Mouse (Mus musculus): ENCODE results near the gene Rcc2.
A peak's percentile ranks its signal among the peaks of the same experiment; 100 is the strongest.

Rcc2 gene

GRCm38 (mm10) chr4:140700269-140701018 lies at the start of gene Rcc2:
Gene Rcc2, plus strand, starts transcription at chr4:140700541.
- DNase-seq (ENCODE audit: low spot score): no peak

DNA sequence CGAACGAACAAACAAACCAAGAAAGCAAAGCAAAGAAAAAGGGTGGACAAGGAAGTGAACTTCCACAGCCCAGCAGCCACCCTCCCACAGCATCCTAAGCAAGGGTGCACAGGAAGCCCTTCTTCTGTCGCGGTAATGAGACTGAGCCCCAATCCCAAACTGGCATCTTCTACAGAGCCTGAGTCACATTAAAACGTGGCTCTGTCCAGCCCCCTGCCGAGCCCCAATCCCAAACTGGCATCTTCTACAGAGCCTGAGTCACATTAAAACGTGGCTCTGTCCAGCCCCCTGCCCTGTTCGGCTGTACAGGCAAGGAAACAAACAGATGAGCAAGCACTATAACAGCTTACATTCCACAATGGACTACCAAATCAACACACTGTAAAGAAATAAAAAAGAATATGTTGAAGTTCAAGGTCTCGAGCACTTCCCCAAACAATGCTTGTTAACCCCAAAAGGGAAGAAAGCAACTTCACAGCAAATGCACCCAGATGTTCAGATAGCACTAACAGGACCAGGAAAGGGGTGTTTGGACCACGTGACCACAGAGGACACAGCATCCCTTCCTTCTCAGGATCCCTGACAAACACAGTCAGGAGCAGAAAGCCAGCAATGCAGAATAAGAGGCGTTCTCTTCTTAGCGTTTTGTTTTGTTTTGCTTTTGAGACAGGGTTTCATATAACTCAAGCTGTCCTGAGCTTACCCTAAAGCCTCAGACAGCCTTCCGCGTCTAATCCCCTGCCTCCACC lies 46.3 kb upstream of the Rcc2 start:
- DNase-seq (ENCODE audit: low spot score): no peak

DNA sequence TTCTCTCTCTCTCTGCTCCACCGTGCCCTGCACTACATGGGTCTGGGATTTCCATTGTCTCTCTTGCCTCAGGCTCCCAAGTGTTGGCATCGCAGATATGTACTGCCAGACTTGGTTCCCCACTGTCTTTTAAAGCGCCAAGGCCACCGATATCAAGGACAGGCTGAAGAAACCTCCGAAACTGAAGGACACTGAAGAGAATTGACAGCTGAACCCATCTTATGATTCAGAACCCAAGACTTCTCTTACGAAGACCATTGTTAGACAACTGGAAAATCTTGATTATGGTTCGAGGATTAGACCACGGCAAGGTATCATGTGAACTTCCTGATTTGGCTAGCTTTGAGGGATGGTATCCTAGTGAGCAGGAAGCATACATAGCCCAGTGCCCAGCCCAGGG lies 45.5 kb upstream of the Rcc2 start:
- no peak for DNase-seq (ENCODE audit: low spot score)

GRCm38 (mm10) chr4:140656529-140656928 lies 43.8 kb upstream of the Rcc2 start:
- DNase-seq (ENCODE audit: low spot score): no peak

DNA sequence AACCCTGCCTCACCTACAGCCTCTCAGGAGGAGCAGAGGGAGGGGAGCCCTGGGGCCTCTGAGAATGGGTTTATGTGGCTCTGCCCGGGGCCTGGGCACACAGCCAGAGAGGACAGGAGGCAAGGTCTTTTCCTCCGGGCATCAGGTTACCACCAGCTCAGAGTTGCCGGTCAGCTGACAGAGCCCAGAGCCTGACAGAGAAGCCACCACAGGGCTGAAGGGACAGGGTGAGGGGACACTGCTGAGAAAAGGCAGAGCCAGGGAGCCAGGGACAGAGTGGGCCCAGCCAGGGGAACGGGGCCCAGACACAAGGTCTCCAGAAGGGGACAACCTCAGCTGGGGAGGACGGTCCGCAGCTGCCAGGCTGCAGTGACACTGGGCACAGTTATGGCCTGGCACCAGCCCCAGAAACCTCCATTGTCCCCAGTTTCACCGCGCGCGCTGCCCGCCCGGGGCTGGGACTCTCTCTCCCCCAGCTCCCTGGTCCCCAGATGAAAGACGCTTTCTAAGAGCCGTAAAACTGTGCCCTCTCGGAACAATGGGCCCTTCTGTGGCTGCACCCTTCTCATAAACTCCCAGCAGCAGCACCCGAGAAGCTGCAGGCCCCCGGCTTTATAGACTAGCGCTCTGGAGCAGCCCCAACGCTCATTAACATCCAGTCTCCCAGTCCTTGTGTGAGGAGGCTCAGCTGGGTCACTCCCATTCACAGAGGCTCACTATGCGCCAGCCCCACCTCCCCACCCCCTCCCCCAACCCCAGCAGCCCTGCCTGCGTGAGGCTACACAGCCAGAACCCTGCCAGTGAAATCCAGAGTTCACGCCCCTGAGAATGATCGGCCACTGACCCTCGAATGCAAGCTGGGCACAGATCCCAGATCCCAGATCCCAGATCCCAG lies 42.4 kb upstream of the Rcc2 start:
- DNase-seq (ENCODE audit: low spot score): peak; percentile 72

DNA sequence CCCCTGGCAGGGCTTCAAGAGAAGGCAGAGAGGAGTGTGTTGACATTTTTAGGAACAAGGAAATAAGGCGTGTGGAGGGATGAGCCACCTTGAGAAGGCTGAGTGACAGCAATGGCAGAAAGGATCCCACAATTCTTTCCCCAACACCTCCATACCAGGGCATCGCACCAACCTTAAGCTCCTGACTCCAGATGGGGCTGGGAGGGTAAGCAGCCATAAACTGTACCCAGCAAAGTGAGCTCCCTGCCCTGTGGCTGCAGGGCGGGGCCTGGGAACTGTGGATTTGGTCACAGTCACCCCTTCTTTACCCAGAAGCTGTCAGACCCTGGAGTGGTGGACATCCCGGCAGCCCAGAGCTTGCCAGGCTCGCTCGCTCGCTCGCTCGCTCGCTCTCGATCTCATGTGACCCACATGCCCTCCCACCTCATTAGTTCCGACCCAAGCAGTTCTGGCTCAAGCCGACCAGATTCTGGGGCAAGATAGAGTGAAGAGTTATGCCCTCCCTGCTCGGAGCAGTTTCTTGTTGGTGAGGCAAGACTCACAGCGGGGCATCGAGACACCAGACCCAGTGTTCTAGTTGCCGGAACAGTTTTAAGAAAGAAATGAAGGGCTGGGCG lies 38.8 kb upstream of the Rcc2 start:
- DNase-seq (ENCODE audit: low spot score): no peak

- DNase-seq (ENCODE audit: low spot score): no peak
Observed at GRCm38 (mm10) chr4:140662453-140662852, 37.9 kb upstream of the Rcc2 start.

- DNase-seq (ENCODE audit: low spot score): no peak
Observed at GRCm38 (mm10) chr4:140662882-140663585, 37.3 kb upstream of the Rcc2 start.

- DNase-seq (ENCODE audit: low spot score): no peak
Observed at GRCm38 (mm10) chr4:140665053-140665452, 35.3 kb upstream of the Rcc2 start.

- DNase-seq (ENCODE audit: low spot score): no peak
Observed at GRCm38 (mm10) chr4:140665760-140666159, 34.6 kb upstream of the Rcc2 start, which contains the start of gene Arhgef10l. Gene Arhgef10l, minus strand, starts transcription at chr4:140666012.

GRCm38 (mm10) chr4:140667802-140668201 lies 32.5 kb upstream of the Rcc2 start:
- no peak for DNase-seq (ENCODE audit: low spot score)

DNA sequence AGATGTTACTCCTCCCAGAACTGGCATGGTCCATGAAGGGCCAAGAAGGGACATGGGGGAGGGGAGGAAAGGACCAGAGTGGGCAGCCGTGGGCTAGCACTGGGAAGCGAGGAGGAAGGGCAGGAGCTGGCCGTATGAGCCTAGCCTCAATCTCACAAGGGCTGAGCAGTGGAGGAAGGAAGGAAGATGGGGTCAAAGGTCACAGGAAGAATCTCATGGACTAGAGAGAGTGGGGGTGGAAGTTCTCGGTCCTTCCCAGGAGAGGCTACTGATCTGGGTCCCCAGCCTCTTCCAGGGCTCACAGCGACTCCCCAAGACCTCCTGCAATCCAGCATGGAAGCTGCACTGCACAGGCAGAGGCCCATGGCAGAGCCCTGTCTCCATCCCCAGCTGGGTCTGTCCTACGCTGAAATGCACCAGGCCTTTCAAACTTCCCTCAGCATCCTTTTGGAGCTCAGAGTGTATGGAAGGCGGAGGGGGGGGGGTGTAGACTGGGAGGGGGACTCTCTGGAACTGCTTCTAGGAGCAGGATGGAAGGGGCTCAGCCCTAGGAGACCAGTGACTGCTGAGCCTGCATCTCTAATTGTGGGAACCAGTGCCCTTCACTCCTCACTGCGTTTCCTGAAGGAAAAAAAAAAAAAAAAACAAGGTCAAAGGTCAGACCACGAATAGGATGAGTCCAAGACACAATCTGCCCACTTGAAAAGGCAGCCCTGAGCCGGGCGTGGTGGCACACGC lies 26.6 kb upstream of the Rcc2 start:
- no peak for DNase-seq (ENCODE audit: low spot score)

GRCm38 (mm10) chr4:140674345-140674926 lies 25.9 kb upstream of the Rcc2 start:
- peak; percentile 44 for DNase-seq (ENCODE audit: low spot score)

GRCm38 (mm10) chr4:140679038-140679437 lies 21.3 kb upstream of the Rcc2 start:
- no peak for DNase-seq (ENCODE audit: low spot score)

DNA sequence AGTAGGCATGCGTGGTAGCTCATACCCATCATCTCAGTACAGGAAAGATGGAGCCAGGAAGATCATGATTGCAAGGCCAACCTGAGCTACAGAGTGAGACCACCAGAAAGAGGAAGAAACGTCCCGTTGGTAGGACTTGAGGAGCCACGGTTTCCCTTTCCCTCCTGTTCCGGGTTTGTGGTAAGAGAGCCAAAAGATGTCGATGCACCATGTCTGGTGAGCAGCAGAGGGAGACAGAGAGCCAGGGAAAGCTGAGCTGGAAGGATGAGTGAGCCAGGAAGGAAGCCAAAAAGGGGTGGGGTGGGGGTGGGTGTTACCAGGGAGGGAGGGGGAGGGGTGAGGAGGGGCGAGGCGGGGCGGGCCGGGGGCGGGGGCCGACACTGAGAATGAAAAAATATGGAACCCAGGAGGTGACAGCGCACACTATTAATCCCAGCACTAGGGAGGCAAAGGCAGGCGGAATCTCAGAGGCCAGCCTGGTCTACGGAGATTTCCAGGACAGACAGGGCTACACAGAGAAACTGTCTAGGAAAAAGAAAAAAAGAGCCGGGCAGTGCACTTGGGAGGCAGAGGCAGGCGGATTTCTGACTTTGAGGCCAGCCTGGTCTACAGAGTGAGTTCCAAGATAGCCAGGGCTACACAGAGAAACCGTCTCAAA lies 20.5 kb upstream of the Rcc2 start:
- DNase-seq (ENCODE audit: low spot score): peak; percentile 54

GRCm38 (mm10) chr4:140680731-140681397 lies 19.5 kb upstream of the Rcc2 start:
- DNase-seq (ENCODE audit: low spot score): no peak

DNA sequence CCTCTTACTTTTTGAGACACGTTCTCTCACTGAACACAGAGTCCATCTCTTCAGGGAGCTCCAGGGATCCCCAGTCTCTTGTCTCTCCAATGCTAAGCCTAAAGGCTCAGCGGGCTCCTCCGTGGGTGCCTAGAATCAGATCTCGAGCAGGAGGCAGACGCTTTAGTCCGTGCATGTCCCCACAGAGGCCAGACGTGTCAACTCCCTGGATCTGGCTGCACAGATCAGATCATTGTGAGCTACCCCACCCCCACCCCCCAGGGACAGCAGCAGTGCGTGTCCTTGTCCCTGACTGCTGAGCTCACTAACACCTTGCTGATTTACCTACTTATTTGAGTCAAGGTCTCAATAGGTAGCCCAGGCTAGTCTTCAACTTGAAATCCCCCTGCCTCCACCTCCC lies 16.7 kb upstream of the Rcc2 start:
- DNase-seq (ENCODE audit: low spot score): no peak

- no peak for DNase-seq (ENCODE audit: low spot score)
Observed at GRCm38 (mm10) chr4:140684141-140684871, 16.0 kb upstream of the Rcc2 start.
